Mouse (Mus musculus) myocyte (in vitro differentiated cells): ENCODE measurements at regions not wholly inside any gene's neighbourhood (a gene's known extent, or its start where the extent isn't known, plus 50 kb on each side); places are given as distances from the start of the nearest gene placed in this dataset.

Experiments used
- E2F4 ChIP-seq: IDR thresholded peaks from one replicate; pipeline ENCODE4 v1.6.1; 2011; ENCODE audit warnings: mild to moderate bottlenecking, control low read depth, moderate library complexity; ENCODE audit not compliant: insufficient read depth
- MAX ChIP-seq: IDR thresholded peaks from one replicate; pipeline ENCODE4 v1.6.1; 2011; ENCODE audit warnings: low read depth, mild to moderate bottlenecking, control low read depth
- MYOD1 ChIP-seq, 3 experiments: IDR thresholded peaks; one replicate each; pipeline ENCODE4 v1.6.1; 2011; ENCODE audit warnings: control low read depth in 2 of 3, low read depth in 2 of 3, mild to moderate bottlenecking in 2 of 3, moderate library complexity in 1 of 3; ENCODE audit not compliant: insufficient read length in 2 of 3, control insufficient read depth in 1 of 3
- MYOG ChIP-seq, 3 experiments: IDR thresholded peaks; one replicate each; pipeline ENCODE4 v1.6.1; 2011; ENCODE audit warnings: control low read depth in 2 of 3, low read depth in 2 of 3, mild to moderate bottlenecking in 2 of 3; ENCODE audit not compliant: insufficient read length in 2 of 3, control insufficient read depth in 1 of 3, insufficient read depth in 1 of 3
- POLR2A ChIP-seq: IDR thresholded peaks from one replicate; pipeline ENCODE4 v1.6.1; 2011; ENCODE audit warnings: low read depth, mild to moderate bottlenecking, control low read depth, moderate library complexity; ENCODE audit not compliant: insufficient read length
- POLR2AphosphoS2 ChIP-seq: IDR thresholded peaks from one replicate; pipeline ENCODE4 v1.6.1; 2011; ENCODE audit warnings: low read depth, control low read depth; ENCODE audit not compliant: insufficient read length
- TCF12 ChIP-seq: IDR thresholded peaks from one replicate; pipeline ENCODE4 v1.6.1; 2011; ENCODE audit warnings: mild to moderate bottlenecking, control low read depth; ENCODE audit not compliant: poor library complexity, insufficient read depth, severe bottlenecking
- USF1 ChIP-seq: IDR thresholded peaks from one replicate; pipeline ENCODE4 v1.6.1; 2011; ENCODE audit warnings: low read depth, mild to moderate bottlenecking, control low read depth, moderate library complexity

DNA sequence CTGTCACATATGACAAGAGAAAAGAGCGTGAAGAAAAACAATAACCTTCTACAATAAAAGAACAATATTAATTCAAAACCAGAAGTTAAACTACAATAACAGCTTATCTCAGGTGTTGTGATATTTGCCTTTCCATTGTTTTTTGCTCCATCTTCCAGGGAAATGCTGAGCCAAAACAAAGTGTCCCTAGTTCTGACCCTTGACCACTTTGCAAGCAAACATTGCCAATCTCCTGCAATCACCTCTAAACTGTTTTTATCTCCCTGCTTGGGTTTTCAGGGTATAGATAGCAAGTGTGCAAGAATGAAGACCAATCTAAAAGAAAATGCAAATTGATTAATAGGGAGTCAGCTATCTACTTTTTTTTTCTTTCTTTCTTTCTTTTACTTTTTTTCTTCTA is 1162.5 kb upstream of the Pcdh20 start:
- TF ChIP-seq MYOG (IDR thresholded peaks at IDR 0.05; ENCODE audit: control insufficient read depth in 1 of 3, insufficient read depth in 1 of 3, insufficient read length in 2 of 3, low read depth in 2 of 3) (no peak), POLR2AphosphoS2 (no peak), POLR2A (no peak), USF1 (no peak), MAX (no peak), MYOD1 (IDR thresholded peaks at IDR 0.05; ENCODE audit: control insufficient read depth in 1 of 3, insufficient read length in 2 of 3, low read depth in 2 of 3) (no peak), TCF12 (no peak), E2F4 (no peak)
